Mouse (Mus musculus): ENCODE results near the gene Rab5c. TPM values are rescaled to one million over a fixed set of nuclear protein-coding genes. Genes with fewer than 3 reads are reported as not detected.
A peak's percentile ranks its signal among the peaks of the same experiment; 100 is the strongest.

The Rab5c gene
- 18.4 and 22.0 TPM in 2 replicates for polyA plus RNA-seq (2015; fragmentation: Nextera tagmentation; extraction: Ambion mirVana)

GRCm38 (mm10) chr11:100738066-100738604, at the start of gene Rab5c:
TSS of gene Rab5c (minus strand) at chr11:100738215.
- Histone ChIP-seq H3K27ac (replicated peaks) (peak within 1 kb of the TSS; percentile 91), H3K36me3 (ENCODE audit: control insufficient read depth, insufficient read depth, low read length) (no peaks in the 10 kb centered on the region), H3K9ac (ENCODE audit: low read length) (peak within 1 kb of the TSS; percentile 98), H3K4me2 (replicated peaks; ENCODE audit: low read depth) (peak within 1 kb of the TSS; percentile 78), H3K4me3 (ENCODE audit: low read depth, low read length) (peak within 1 kb of the TSS; percentile 98), H3K27me3 (ENCODE audit: control insufficient read depth, insufficient read depth, low read length) (no peaks in the 10 kb centered on the region), H3K9me3 (ENCODE audit: control insufficient read depth, low read length) (no peaks in the 10 kb centered on the region), H3K4me1 (replicated peaks; ENCODE audit: control insufficient read depth, insufficient read depth) (0 out of 2 replicates have a peak, but pooled peaks cover 6% of the 10 kb centered on the region)
- ATAC-seq (ENCODE audit: low FRiP score, low TSS enrichment) (peak; percentile 100), DNase-seq (ENCODE audit: low spot score) (peak; percentile 100)
- whole genome bisulfite sequencing = under 1% methylated on average over 38 of the region's 39 CpGs
- TF ChIP-seq CTCF (IDR thresholded peaks at IDR 0.05; ENCODE audit: low read depth) (peak; percentile 39; the same call in 1 of the 2 replicates), EP300 (optimal IDR thresholded peaks at IDR 0.05) (no peak)

GRCm38 (mm10) chr11:100785774-100786173, 47.8 kb upstream of the Rab5c start:
- Histone ChIP-seq H3K4me2 (replicated peaks; ENCODE audit: low read depth) (no peak overlapping the region), H3K36me3 (ENCODE audit: control insufficient read depth, insufficient read depth, low read length) (peaks cover 19% of the 10 kb centered on the region), H3K27ac (replicated peaks) (no peak overlapping the region), H3K27me3 (ENCODE audit: control insufficient read depth, insufficient read depth, low read length) (no peaks in the 10 kb centered on the region), H3K4me3 (ENCODE audit: low read depth, low read length) (no peak overlapping the region), H3K9ac (ENCODE audit: low read length) (no peak overlapping the region), H3K9me3 (ENCODE audit: control insufficient read depth, low read length) (no peaks in the 10 kb centered on the region), H3K4me1 (replicated peaks; ENCODE audit: control insufficient read depth, insufficient read depth) (no peaks in the 10 kb centered on the region)
- WGBS = 85% methylated on average over 2 of the region's 2 CpGs
- TF ChIP-seq CTCF (IDR thresholded peaks at IDR 0.05; ENCODE audit: low read depth) (no peak), EP300 (optimal IDR thresholded peaks at IDR 0.05) (no peak)
- DNase-seq (ENCODE audit: low spot score) (no peak), ATAC-seq (ENCODE audit: low FRiP score, low TSS enrichment) (no peak)

- H3K4me1 ChIP-seq (replicated peaks; ENCODE audit: control insufficient read depth, insufficient read depth) = no peaks in the 10 kb centered on the region
- no peak overlapping the region for H3K4me2 ChIP-seq (replicated peaks; ENCODE audit: low read depth)
- TF ChIP-seq EP300 (optimal IDR thresholded peaks at IDR 0.05) (no peak), CTCF (IDR thresholded peaks at IDR 0.05; ENCODE audit: low read depth) (no peak)
- 89% methylated on average over 8 of the region's 8 CpGs for WGBS
- no peak for DNase-seq (ENCODE audit: low spot score)
- H3K4me3 ChIP-seq (ENCODE audit: low read depth, low read length) = no peak overlapping the region
- H3K27ac ChIP-seq (replicated peaks) = no peak overlapping the region
- H3K9ac ChIP-seq (ENCODE audit: low read length) = no peak overlapping the region
- H3K9me3 ChIP-seq (ENCODE audit: control insufficient read depth, low read length) = no peaks in the 10 kb centered on the region
- peaks cover 19% of the 10 kb centered on the region for H3K36me3 ChIP-seq (ENCODE audit: control insufficient read depth, insufficient read depth, low read length)
- ATAC-seq (ENCODE audit: low FRiP score, low TSS enrichment) = no peak
- H3K27me3 ChIP-seq (ENCODE audit: control insufficient read depth, insufficient read depth, low read length) = no peaks in the 10 kb centered on the region
Measured at GRCm38 (mm10) chr11:100784286-100784685, 46.3 kb upstream of the Rab5c start.

- H3K4me2 ChIP-seq (replicated peaks; ENCODE audit: low read depth) = no peak overlapping the region
- H3K9ac ChIP-seq (ENCODE audit: low read length) = no peak overlapping the region
- 0 out of 2 replicates have a peak, but pooled peaks have one; percentile 7 for ATAC-seq (ENCODE audit: low FRiP score, low TSS enrichment)
- H3K27ac ChIP-seq (replicated peaks) = no peak overlapping the region
- TF ChIP-seq EP300 (optimal IDR thresholded peaks at IDR 0.05) (no peak), CTCF (IDR thresholded peaks at IDR 0.05; ENCODE audit: low read depth) (no peak)
- H3K4me1 ChIP-seq (replicated peaks; ENCODE audit: control insufficient read depth, insufficient read depth) = no peaks in the 10 kb centered on the region
- no peaks in the 10 kb centered on the region for H3K9me3 ChIP-seq (ENCODE audit: control insufficient read depth, low read length)
- WGBS = 85% methylated on average over 13 of the region's 13 CpGs
- H3K27me3 ChIP-seq (ENCODE audit: control insufficient read depth, insufficient read depth, low read length) = no peaks in the 10 kb centered on the region
- peaks cover 15% of the 10 kb centered on the region for H3K36me3 ChIP-seq (ENCODE audit: control insufficient read depth, insufficient read depth, low read length)
- DNase-seq (ENCODE audit: low spot score) = no peak
- H3K4me3 ChIP-seq (ENCODE audit: low read depth, low read length) = no peak overlapping the region
Measured at GRCm38 (mm10) chr11:100782568-100782967, 44.6 kb upstream of the Rab5c start.

GRCm38 (mm10) chr11:100781763-100782475, 43.9 kb upstream of the Rab5c start:
- Histone ChIP-seq H3K4me2 (replicated peaks; ENCODE audit: low read depth) (no peak overlapping the region), H3K4me1 (replicated peaks; ENCODE audit: control insufficient read depth, insufficient read depth) (no peaks in the 10 kb centered on the region), H3K4me3 (ENCODE audit: low read depth, low read length) (no peak overlapping the region), H3K9me3 (ENCODE audit: control insufficient read depth, low read length) (no peaks in the 10 kb centered on the region), H3K9ac (ENCODE audit: low read length) (no peak overlapping the region), H3K36me3 (ENCODE audit: control insufficient read depth, insufficient read depth, low read length) (peaks cover 15% of the 10 kb centered on the region), H3K27ac (replicated peaks) (no peak overlapping the region), H3K27me3 (ENCODE audit: control insufficient read depth, insufficient read depth, low read length) (no peaks in the 10 kb centered on the region)
- WGBS = 83% methylated on average over 15 of the region's 15 CpGs
- DNase-seq (ENCODE audit: low spot score) = peak; percentile 33
- ATAC-seq (ENCODE audit: low FRiP score, low TSS enrichment) = peak; percentile 53; the same call in 1 of the 2 replicates
- no peak for TF ChIP-seq EP300 (optimal IDR thresholded peaks at IDR 0.05)
- TF ChIP-seq CTCF (IDR thresholded peaks at IDR 0.05; ENCODE audit: low read depth) = no peak

- H3K4me1 ChIP-seq (replicated peaks; ENCODE audit: control insufficient read depth, insufficient read depth) = no peaks in the 10 kb centered on the region
Measured at GRCm38 (mm10) chr11:100780247-100780646, 42.2 kb upstream of the Rab5c start.

More at GRCm38 (mm10) chr11:100780247-100780646, 42.2 kb upstream of the Rab5c start:
- no peak overlapping the region for H3K4me2 ChIP-seq (replicated peaks; ENCODE audit: low read depth)
- H3K9me3 ChIP-seq (ENCODE audit: control insufficient read depth, low read length) = no peaks in the 10 kb centered on the region
- no peaks in the 10 kb centered on the region for H3K27me3 ChIP-seq (ENCODE audit: control insufficient read depth, insufficient read depth, low read length)
- DNase-seq (ENCODE audit: low spot score) (no peak), ATAC-seq (ENCODE audit: low FRiP score, low TSS enrichment) (no peak)
- H3K4me3 ChIP-seq (ENCODE audit: low read depth, low read length) = no peak overlapping the region
- peaks cover 13% of the 10 kb centered on the region for H3K36me3 ChIP-seq (ENCODE audit: control insufficient read depth, insufficient read depth, low read length)
- WGBS = 77% methylated on average over 8 of the region's 8 CpGs
- H3K27ac ChIP-seq (replicated peaks) = no peak overlapping the region
- no peak overlapping the region for H3K9ac ChIP-seq (ENCODE audit: low read length)
- TF ChIP-seq EP300 (optimal IDR thresholded peaks at IDR 0.05) (no peak), CTCF (IDR thresholded peaks at IDR 0.05; ENCODE audit: low read depth) (no peak)
